In the genomic region with DNA sequence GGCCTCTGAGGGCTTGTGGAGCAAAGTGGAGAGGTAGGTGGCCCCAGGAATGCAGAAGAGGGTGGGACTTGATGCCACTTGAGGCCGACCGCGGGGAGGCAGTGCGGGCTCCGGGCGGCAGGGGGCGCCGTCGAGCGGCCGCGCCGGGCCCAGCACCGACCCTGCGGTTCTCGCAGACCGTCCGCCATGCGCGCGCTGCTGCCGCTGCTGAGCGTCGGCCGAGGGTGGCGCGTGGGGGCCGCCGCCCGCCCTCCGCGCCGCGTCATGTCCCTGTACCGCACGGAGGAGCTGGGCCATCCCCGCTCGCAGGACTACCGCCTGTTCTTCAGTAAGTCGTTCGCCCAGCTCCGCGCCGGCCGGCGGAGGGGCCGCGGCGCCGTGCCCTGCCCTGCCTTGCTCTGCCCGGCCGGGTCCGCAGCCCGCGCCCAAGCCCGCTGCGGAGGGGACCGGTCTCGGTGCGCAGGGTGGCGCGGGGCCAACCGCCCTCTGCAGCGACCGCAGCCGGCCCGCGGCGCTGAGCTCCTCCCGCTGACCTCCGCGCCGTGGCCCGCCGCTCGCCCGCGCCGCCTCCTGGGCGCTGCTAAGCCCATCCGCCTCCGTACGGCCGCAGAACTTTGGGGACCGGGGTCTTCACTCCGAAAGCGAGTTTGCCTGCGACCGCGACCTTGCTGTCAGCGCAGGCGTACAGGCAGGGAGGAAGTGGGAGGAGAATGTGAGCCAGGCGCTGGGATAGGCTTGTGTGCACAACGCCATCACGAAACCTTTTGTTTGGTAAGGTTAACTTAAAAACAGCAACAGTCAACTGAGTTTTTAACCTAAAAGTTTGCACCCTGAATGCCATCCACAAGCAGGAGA, we compare ENCODE assay signal across 8 mouse cellular contexts. TPM values are rescaled to one million over a fixed set of nuclear protein-coding genes. Genes with fewer than 3 reads are reported as not detected.
DNase-seq lines count a peak whose midpoint lies in the region; ATAC-seq lines count a peak whose summit lies in the region.

Gene Ppa2, plus strand, starts transcription at position 157 of the 855 bp plus-strand sequence.

- peak; percentile 95 for ATAC-seq in hindbrain, embryonic 15.5 days (ENCODE audit: low FRiP score, low read depth)

- peak within 1 kb of the TSS; percentile 94 for H3K9ac ChIP-seq in hindbrain, embryonic 15.5 days

- under 1% methylated on average over 62 of the region's 95 CpGs for WGBS in hindbrain, embryonic 15.5 days
- under 1% methylated on average over 72 of the region's 95 CpGs for WGBS in macrophage (ENCODE audit: missing documents)

- H3K79me2 ChIP-seq in macrophage (ENCODE audit: inconsistent target) = no peaks in the 10 kb centered on the region; the same call in 1 of the 2 replicates

- peak within 1 kb of the TSS; percentile 97 for H3K27ac ChIP-seq in hindbrain, embryonic 15.5 days (replicated peaks)
- peak within 1 kb of the TSS; percentile 53 for H3K27ac ChIP-seq in macrophage

- DNase-seq in R1 (ENCODE audit: low read depth, low spot score) = peak; percentile 93
- DNase-seq in cerebellum, postnatal 25 days = peak; percentile 86 to 93
- DNase-seq in frontal cortex, postnatal 36 days (ENCODE audit: low spot score in 2 of 2) = peak; percentile 73 to 76
- DNase-seq in left cerebral cortex, adult 11 months (ENCODE audit: low spot score) = peak; percentile 60
- peak; percentile 87 for DNase-seq in right cerebral cortex, adult 18-20 months
- DNase-seq in urinary bladder, postnatal 10 days (ENCODE audit: low spot score) = peak; percentile 29

- H3K4me1 ChIP-seq in hindbrain, embryonic 15.5 days (replicated peaks) = peaks cover 14% of the 10 kb centered on the region

- H3K4me3 ChIP-seq in hindbrain, embryonic 15.5 days = peak within 1 kb of the TSS; percentile 92
- H3K4me3 ChIP-seq in macrophage (ENCODE audit: inconsistent target) = peak within 1 kb of the TSS; percentile 60

- no peaks in the 10 kb centered on the region for H3K27me3 ChIP-seq in hindbrain, embryonic 15.5 days

- H3K4me2 ChIP-seq in hindbrain, embryonic 15.5 days = peak within 1 kb of the TSS; percentile 79

- H3K36me3 ChIP-seq in hindbrain, embryonic 15.5 days = no peaks in the 10 kb centered on the region
- no peaks in the 10 kb centered on the region for H3K36me3 ChIP-seq in macrophage (ENCODE audit: inconsistent target)

- H3K9me3 ChIP-seq in hindbrain, embryonic 15.5 days = no peaks in the 10 kb centered on the region

RNA-seq across cellular contexts. Expression of gene Ppa2, which starts in this region (rescaled TPM):
- polyA plus RNA-seq in hindbrain, embryonic 15.5 days (2015; fragmentation: Nextera tagmentation; extraction: Ambion mirVana) = 80.1 and 80.6 TPM in 2 replicates
- total RNA-seq in macrophage (2018; cell fraction: chromatin; rRNA removed) = 10 to 100 TPM in 17 of 26 experiments, 1 to 10 TPM in 9; 2.9 to 28.4 (median 15.5) TPM
- 10 to 100 TPM; 12.8 to 22.4 (median 17.2) TPM for total RNA-seq in macrophage (2018; cell fraction: cytosol; rRNA removed)
- total RNA-seq in macrophage (2018; cell fraction: nucleus; rRNA removed) = 10 to 100 TPM in 16 of 26 experiments, 1 to 10 TPM in 10; 3.2 to 19.8 (median 14.3) TPM
- 20.2 to 24.4 TPM (median 20.5 TPM) in 3 replicates for polyA plus RNA-seq in macrophage (2018)

Comparison
In these comparisons a context has a peak if more than half of its experiments do, and no peak if none do; other contexts are left out.
1. Peak in every context shown above with its lines: DNase-seq, ATAC-seq, H3K4me3 ChIP-seq and H3K27ac ChIP-seq.
2. DNase-seq: peak in every context shown above with its lines; median percentile 93 in R1; 90 in cerebellum, postnatal 25 days; 87 in right cerebral cortex, adult 18-20 months; 74 in frontal cortex, postnatal 36 days; 60 in left cerebral cortex, adult 11 months; 29 in urinary bladder, postnatal 10 days.